Mouse (Mus musculus) olfactory bulb, adult 2 months (tissue): Measurements from ENCODE around the gene Retsat.

ENCODE experiments used
- CTCF ChIP-seq: fragments of 200-500 bp; IDR thresholded peaks from 2 replicates; pipeline ENCODE4 v1.5.1; 2012; ENCODE audit warnings: low read depth, mild to moderate bottlenecking, low read length, moderate library complexity; ENCODE audit not compliant: insufficient read depth
- POLR2A ChIP-seq: fragments of 200-500 bp; IDR thresholded peaks from 2 replicates; pipeline ENCODE4 v1.6.1; 2012; ENCODE audit warnings: mild to moderate bottlenecking, low read depth, low read length, moderate library complexity; ENCODE audit not compliant: insufficient read depth

DNA sequence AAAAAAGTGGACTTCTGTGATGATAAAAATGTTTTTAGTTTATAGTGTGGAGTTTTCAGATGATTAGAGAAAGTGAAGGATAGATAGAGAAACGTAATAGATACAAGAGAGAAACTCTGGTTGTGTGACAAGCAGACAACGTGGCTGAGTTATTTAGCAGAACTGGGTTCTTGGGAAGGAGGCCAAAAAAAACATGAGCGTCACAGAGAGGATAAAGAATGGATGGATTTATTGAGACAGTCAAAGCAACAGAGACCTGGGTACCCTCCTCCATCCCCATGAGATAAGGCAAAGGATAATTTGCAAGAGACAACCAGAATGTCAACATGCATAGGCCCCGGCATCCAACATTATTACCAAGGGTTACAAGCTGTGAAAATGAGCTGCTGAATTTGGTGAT, 12.0 kb downstream of the Retsat start:
- TF ChIP-seq CTCF (no peak), POLR2A (no peak)
